Mouse (Mus musculus): ENCODE results near the gene Gdf5. TPM values are rescaled to one million over a fixed set of nuclear protein-coding genes. Genes with fewer than 3 reads are reported as not detected.

Gene Gdf5
- polyA plus RNA-seq, 1 experiment from 2014 or later = 0.70 TPM

Other genes with a start within 250 kb of the Gdf5 start
- gene Edem2, start 215.9 kb downstream of the Gdf5 start, polyA plus RNA-seq (2014; fragmentation: Nextera tagmentation; extraction: Ambion mirVana) = 42.6 and 47.2 TPM in 2 replicates
- gene Gm17581, start 209.5 kb downstream of the Gdf5 start, polyA plus RNA-seq (2014; fragmentation: Nextera tagmentation; extraction: Ambion mirVana) = not detected in 2 replicates
- 1.1 and 2.3 TPM in 2 replicates for gene Procr, start 194.2 kb downstream of the Gdf5 start, polyA plus RNA-seq (2014; fragmentation: Nextera tagmentation; extraction: Ambion mirVana)
- gene Mmp24, start 170.0 kb downstream of the Gdf5 start, polyA plus RNA-seq (2014; fragmentation: Nextera tagmentation; extraction: Ambion mirVana) = 17.7 and 24.6 TPM in 2 replicates
- 25.5 and 38.5 TPM in 2 replicates for gene BC029722, start 125.9 kb downstream of the Gdf5 start, polyA plus RNA-seq (2014; fragmentation: Nextera tagmentation; extraction: Ambion mirVana)
- gene Eif6, start 118.4 kb downstream of the Gdf5 start, polyA plus RNA-seq (2014; fragmentation: Nextera tagmentation; extraction: Ambion mirVana) = 129 and 134 TPM in 2 replicates
- 0.38 and 0.41 TPM in 2 replicates for gene Fam83c, start 110.5 kb downstream of the Gdf5 start, polyA plus RNA-seq (2014; fragmentation: Nextera tagmentation; extraction: Ambion mirVana)
- 45.0 and 58.6 TPM in 2 replicates for gene Uqcc1, start 15.1 kb downstream of the Gdf5 start, polyA plus RNA-seq (2014; fragmentation: Nextera tagmentation; extraction: Ambion mirVana)
- gene Gm15557, start 4.6 kb downstream of the Gdf5 start, polyA plus RNA-seq (2014; fragmentation: Nextera tagmentation; extraction: Ambion mirVana) = not detected in 2 replicates
- 10.6 and 12.8 TPM in 2 replicates for gene Cep250, start 11.1 kb upstream of the Gdf5 start, polyA plus RNA-seq (2014; fragmentation: Nextera tagmentation; extraction: Ambion mirVana)
- 1.5 and 1.7 TPM in 2 replicates for gene 6430550D23Rik, start 62.6 kb upstream of the Gdf5 start, polyA plus RNA-seq (2014; fragmentation: Nextera tagmentation; extraction: Ambion mirVana)
- 379 and 435 TPM in 2 replicates for gene Ergic3, start 62.7 kb upstream of the Gdf5 start, polyA plus RNA-seq (2014; fragmentation: Nextera tagmentation; extraction: Ambion mirVana)
- gene Fer1l4, start 107.6 kb upstream of the Gdf5 start, polyA plus RNA-seq (2014; fragmentation: Nextera tagmentation; extraction: Ambion mirVana) = 0.09 TPM in 1 of 2 replicates, not detected in the other
- 4.7 and 6.0 TPM in 2 replicates for gene Spag4, start 119.8 kb upstream of the Gdf5 start, polyA plus RNA-seq (2014; fragmentation: Nextera tagmentation; extraction: Ambion mirVana)
- 21.4 and 23.2 TPM in 2 replicates for gene Cpne1, start 166.6 kb upstream of the Gdf5 start, polyA plus RNA-seq (2014; fragmentation: Nextera tagmentation; extraction: Ambion mirVana)
- 23.6 and 34.0 TPM in 2 replicates for gene Rbm12, start 166.6 kb upstream of the Gdf5 start, polyA plus RNA-seq (2014; fragmentation: Nextera tagmentation; extraction: Ambion mirVana)
- gene Gm28036, start 181.7 kb upstream of the Gdf5 start, polyA plus RNA-seq (2014; fragmentation: Nextera tagmentation; extraction: Ambion mirVana) = 5.8 and 19.2 TPM in 2 replicates
- 413 and 563 TPM in 2 replicates for gene Romo1, start 198.7 kb upstream of the Gdf5 start, polyA plus RNA-seq (2014; fragmentation: Nextera tagmentation; extraction: Ambion mirVana)
- gene Nfs1, start 198.8 kb upstream of the Gdf5 start, polyA plus RNA-seq (2014; fragmentation: Nextera tagmentation; extraction: Ambion mirVana) = 29.7 and 30.8 TPM in 2 replicates
- 484 and 514 TPM in 2 replicates for gene Rbm39, start 234.9 kb upstream of the Gdf5 start, polyA plus RNA-seq (2014; fragmentation: Nextera tagmentation; extraction: Ambion mirVana)